Mouse (Mus musculus) thymus, postnatal 25 days (tissue): ENCODE measurements around the gene Zmiz2.
"Not testable (repeated sequence)": the region's sequence is repeated elsewhere in the genome, so short reads cannot be mapped to it uniquely, and the experiment has no call there.

ENCODE experiments used
- DNase-seq: peaks from one replicate; pipeline ENCODE4 v3.0.0; 2022

The Zmiz2 gene

DNA sequence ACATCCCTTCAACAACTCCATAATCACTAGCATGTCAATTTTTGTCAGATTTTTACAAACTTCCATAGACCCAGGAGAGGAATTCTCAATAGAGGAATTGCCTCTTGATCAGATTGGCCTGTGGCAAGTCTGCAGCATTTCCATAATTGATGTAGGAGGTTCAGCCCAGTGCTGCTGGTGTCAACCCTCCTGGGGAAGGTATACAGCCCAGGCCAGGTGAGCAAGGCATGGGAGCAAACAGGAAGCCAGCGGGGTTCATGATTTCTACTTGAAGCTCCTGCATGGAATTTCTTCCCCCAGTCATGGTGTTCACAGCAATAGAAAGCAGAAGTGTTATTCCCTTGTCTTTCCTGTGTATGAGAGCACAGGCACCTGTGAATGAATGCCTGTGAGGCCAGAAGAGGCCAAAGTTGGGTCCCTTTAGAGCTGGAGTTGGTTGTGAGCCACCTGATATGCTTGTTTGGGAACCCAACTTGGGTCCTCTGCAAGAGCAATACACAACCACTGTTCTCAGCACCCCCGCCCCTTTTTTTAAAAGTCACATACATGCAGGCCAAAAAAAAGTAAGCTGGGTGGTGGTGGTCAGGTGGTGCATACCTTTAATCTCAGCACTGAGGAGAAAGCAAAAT lies 32.0 kb downstream of the Zmiz2 start:
- no peak for DNase-seq

DNA sequence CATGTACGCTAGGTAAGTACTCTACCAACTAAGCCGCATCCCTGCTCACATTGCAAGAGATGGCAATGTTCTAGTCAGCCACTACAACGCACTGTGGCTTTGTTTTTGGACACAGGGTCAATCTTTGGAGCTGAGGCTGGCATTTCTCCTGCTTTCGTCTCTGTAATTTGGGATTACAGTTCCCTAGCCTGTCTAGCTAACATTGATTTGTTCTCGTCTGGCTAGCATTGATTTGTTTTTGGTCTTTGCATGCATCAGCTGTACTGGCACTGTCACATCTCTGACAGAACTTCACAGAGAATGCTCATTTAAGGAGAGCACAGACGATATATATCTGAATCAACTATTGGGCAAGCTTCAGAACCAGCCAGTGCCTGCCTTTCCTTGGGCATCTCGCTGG lies 41.3 kb downstream of the Zmiz2 start:
- DNase-seq = no peak

DNA sequence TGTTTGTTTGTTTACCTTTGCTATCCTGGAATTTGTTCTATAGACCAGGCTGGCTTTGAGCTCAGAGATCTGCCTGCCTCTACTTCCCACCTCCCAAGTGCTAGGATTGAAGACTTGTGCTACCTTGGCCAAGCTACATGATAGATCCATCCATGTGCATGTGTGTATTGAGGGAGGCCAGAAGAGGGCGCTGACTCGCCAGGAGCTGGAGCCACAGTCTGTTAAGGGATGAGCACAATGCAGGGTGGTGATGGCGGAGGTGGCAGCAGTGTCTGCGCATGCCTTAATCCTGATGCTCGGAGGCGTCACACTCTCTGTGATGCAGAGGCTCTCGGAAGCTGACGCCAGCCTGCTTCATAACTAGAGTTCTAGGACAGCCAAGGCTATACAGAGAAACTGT lies 47.6 kb downstream of the Zmiz2 start:
- DNase-seq = peak; percentile 65

- no peak for DNase-seq
Observed at GRCm38 (mm10) chr11:6437667-6438066, 48.8 kb downstream of the Zmiz2 start.

- no peak for DNase-seq
Observed at GRCm38 (mm10) chr11:6440171-6440570, 51.3 kb downstream of the Zmiz2 start.

DNA sequence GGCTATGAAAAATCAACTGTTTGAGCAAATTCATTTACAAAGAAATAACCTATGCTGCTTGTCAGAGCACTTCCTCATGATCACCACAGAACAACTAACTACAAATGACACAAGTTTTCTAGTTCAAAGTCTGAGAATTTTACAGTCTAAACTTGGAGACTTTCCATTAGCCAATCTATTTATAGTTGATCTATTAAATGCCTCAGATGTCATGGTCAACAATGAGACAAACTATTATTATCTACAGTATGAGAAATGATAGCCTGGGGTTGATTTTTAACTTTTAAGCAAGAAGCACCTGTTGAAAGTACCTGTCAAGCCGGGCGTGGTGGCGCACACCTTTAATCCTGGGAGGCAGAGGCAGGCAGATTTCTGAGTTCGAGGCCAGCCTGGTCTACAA lies 53.7 kb downstream of the Zmiz2 start:
- no peak for DNase-seq

DNA sequence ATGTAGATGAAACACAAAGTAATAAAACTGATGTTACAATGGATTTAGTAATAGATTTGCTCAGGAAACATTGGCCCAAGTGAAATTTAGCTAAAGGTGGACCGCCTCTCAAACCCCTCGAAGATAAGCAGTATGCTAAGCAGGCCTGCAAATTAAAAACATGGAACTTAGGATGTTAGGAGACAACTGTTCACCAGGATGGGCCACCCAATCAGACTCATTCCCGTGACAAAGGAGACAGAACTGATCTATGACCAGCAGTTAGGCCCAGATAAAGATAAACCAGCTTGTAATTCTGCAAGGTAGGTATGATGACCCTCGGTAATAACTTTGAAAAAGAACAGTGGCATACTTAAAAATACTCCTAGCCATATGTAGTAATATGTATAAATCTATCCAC lies 54.2 kb downstream of the Zmiz2 start:
- DNase-seq = no peak

DNA sequence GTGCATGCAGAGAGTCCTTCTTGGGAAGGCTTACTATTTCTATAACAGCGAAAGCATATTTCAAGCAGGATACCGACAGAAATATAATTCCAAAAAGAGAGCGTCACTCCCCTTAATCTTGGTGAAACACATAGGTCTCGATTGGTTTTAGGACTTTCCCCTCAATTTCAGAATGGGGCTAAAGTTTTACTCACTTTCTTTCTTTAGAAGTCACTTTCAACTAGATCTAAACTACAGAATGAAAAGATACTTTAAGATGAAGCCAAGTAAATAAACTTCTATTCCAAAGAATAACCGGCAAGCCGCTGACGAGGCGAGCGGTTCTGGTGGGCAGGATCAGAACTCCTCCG lies 54.8 kb downstream of the Zmiz2 start:
- no peak for DNase-seq

GRCm38 (mm10) chr11:6444077-6444853 lies 55.4 kb downstream of the Zmiz2 start, which contains the start of gene H2afv:
Gene H2afv (minus strand): TSS chr11:6444443.
- DNase-seq = peak; percentile 98

DNA sequence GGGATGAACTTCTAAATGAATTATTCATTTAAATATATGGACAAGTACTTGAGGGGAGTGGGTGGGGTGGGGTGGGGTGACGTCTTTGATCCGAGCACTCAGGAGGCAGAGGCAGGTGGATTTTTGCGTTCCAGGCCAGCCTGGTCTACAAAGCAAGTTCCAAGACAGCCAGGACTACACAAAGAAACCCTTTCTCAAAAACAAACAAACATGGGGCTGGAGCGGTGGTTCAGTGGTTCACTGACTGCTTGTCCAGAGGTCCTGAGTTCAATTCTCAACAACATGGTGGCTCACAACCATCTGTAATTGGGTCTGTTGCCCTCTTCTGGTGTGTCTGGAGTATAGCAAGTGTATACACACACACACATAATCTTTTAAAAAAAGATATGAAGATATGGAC lies 56.6 kb downstream of the Zmiz2 start:
- no peak for DNase-seq

DNA sequence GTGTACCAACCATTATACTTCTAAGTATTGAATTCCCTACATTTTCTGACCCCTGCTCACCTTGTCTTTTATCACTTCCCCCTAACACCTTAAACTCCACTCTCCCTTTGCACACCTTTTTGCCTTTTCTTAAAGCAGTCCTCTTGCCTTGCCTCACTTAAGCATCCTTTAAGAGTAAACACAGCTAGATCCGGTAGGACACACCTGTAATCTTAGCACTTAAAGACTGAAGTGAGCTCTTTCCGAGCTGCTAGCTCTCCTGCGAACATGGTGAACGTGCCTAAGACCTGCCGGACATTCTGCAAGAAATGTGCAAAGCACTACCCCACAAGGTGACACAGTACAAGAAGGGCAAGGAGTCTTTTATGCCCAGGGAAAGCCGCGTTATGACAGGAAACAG lies 57.1 kb downstream of the Zmiz2 start:
- no peak for DNase-seq

GRCm38 (mm10) chr11:6447493-6447892 lies 58.6 kb downstream of the Zmiz2 start:
- no peak for DNase-seq

- not testable (repeated sequence) for DNase-seq
Observed at GRCm38 (mm10) chr11:6448155-6448554, 59.3 kb downstream of the Zmiz2 start.
